Mouse (Mus musculus) layer of hippocampus, adult 11-12 months (tissue): ENCODE results near the gene Abcf1.

Experiments
- DNase-seq: peaks from one replicate; pipeline ENCODE4 v3.0.0; 2022; ENCODE audit warnings: low spot score

Abcf1 gene

DNA sequence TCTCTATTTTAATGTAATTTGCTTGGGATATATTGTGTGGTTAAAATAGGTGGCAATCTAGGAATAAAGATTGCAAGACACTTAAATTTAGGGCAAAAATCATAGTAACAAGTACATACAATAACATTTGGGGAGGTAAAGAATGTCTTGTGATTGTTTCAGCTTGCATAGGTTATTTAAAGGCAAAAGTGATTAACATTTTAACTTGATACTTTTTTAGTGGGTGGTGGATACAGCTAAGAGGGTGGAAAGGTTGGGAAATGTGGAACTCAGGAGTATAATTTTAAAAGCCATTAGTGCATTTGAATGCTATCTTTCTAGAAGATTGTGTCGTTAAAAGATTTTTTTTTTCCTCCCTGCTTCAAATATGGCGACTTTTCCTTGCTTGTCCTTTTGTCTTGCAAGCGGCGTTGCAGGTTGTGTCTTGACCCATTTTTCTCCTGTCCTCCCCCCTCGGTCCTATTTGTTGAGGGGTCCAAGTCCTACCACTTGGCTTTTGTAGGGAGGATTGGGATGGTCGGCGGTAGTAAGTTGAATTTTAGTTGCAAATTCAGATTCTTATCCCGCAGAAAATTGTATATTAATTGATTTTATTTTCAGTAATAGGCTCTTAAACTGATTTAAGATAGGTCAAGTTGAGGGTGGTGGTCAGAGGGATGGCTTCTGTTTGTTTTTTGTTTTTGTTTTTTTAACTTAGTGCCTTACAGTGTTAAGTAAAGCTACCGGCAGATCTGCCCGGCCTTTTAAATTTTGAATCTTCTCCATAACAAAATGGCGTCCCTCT lies 51.1 kb downstream of the Abcf1 start:
- DNase-seq, result no peak

DNA sequence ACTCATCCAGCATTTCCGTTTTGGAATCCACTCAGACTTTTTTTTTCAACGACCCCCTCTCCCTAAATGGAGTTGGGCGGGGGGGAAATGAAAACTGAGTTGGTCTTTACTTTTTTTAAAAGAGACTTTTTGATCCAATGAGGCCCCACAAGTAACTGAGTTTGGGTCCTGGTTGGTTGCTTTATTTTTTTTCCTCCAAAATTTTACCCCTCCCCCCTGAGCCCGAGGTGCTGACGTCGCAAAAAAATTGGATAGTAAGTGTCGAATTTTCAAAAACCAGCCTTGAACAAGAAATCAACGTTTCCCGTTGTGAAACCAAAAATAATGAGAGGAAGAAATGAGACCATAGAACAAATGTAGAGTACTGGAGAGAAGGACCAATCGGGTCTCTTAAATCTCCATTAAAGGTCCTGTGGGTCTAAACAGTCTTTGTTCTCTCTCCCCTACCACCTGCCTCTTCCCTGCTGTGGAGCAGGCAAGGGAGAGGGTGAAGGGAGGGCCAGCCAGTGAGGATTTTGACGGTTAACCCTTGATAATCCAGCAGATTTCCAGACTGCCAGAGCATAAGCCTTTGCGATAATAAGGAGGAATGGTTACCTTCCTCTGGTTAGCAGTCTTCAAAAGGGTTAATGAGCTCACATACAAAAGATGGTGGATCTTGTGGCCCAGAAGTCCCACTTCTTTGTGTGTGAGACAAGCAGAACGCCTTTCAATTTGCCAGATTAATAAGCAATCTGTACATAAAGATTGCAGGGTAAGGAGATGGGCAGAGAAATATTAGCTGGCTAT lies 51.9 kb downstream of the Abcf1 start:
- peak; percentile 68 for DNase-seq

- DNase-seq, result no peak
Measured at GRCm38 (mm10) chr17:35917143-35917462, 52.5 kb downstream of the Abcf1 start.

- DNase-seq, result peak; percentile 100
Measured at GRCm38 (mm10) chr17:35916297-35917142, 53.0 kb downstream of the Abcf1 start, which contains the start of the genes Mrps18b and Ppp1r10. Gene Mrps18b (minus strand): TSS chr17:35916389. Gene Ppp1r10 (plus strand): TSS chr17:35916434.

GRCm38 (mm10) chr17:35915538-35916296 lies 53.8 kb downstream of the Abcf1 start:
- no peak for DNase-seq

GRCm38 (mm10) chr17:35914975-35915374 lies 54.6 kb downstream of the Abcf1 start:
- DNase-seq, result no peak

DNA sequence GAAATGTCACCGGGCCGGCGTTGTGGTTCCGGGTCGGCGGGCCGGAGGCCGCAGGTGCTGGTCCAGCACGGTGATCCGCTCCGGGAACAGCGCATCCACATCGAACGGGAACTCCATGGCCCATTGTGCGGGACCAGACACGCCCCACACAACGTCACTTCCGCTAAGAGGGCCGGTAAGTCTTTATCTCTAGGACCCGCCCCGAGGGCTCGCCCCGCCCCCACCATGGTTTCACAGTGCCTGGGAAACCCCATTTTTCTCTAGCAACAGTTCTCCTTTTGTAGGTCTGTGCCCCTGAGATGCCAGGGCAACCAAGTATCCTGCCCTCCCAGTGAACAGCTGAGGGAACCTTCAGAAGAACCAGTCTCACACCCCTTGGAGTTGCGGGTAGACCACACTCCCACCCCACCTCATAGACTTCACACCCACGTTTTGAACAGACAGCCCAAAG lies 59.6 kb downstream of the Abcf1 start, which contains the start of gene Atat1:
Gene Atat1, minus strand, starts transcription at position 157 of the 451 bp plus-strand sequence.
- peak; percentile 96 for DNase-seq

- DNase-seq, result no peak
Measured at GRCm38 (mm10) chr17:35909186-35909918, 60.2 kb downstream of the Abcf1 start.

DNA sequence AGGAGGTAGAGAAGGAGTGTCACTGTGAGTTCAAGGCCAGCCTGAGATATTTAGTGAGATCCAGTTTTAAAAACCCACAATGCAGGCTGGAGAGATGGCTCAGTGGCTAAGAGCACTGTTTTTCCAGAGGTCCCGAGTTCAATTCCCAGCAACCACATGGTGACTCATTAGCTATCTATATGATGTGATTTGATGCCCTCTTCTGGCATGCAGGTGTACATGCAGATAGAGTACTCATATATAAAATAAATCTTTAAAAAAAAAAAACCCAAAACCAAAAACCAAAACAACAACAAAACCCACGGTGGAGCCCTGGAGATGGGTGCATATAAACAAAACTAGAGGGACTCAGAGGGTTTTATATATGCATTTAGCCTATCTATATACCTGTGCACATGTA lies 62.0 kb downstream of the Abcf1 start:
- no peak for DNase-seq
